Mouse (Mus musculus) liver, adult 2 months (tissue): ENCODE measurements at regions not wholly inside any gene's neighbourhood (a gene's known extent, or its start where the extent isn't known, plus 50 kb on each side); places are given as distances from the start of the nearest gene placed in this dataset.

Experiments
- CTCF ChIP-seq: fragments of 200-500 bp; IDR thresholded peaks from 2 replicates; pipeline ENCODE4 v1.5.1; 2011; ENCODE audit warnings: low read depth, low read length, control low read depth
- POLR2A ChIP-seq: fragments of 200-500 bp; IDR thresholded peaks from 2 replicates; pipeline ENCODE4 v1.6.1; 2011; ENCODE audit warnings: low read length, control low read depth; ENCODE audit not compliant: insufficient read depth; ENCODE audit errors: extremely low read depth

- TF ChIP-seq CTCF (no peak), POLR2A (no peak)
Observed at GRCm38 (mm10) chr14:102924674-102925073, 57.8 kb downstream of the Kctd12 start.
